Mouse (Mus musculus) small intestine, adult 2 months (tissue): ENCODE data around the gene Rcan1.

Experiments
- CTCF ChIP-seq: fragments of 200-500 bp; IDR thresholded peaks from 2 replicates; pipeline ENCODE4 v1.5.1; 2012; ENCODE audit warnings: low read depth, mild to moderate bottlenecking, control low read depth, inconsistent platforms, low read length, moderate library complexity, mixed read lengths; ENCODE audit not compliant: insufficient replicate concordance, insufficient read length; ENCODE audit errors: extremely low read depth
- POLR2A ChIP-seq: fragments of 200-500 bp; IDR thresholded peaks from 2 replicates; pipeline ENCODE4 v1.6.1; 2012; ENCODE audit warnings: low read depth, mild to moderate bottlenecking, control low read depth, inconsistent platforms, low read length, moderate library complexity

- TF ChIP-seq CTCF: no peak
- TF ChIP-seq POLR2A: no peak
Observed at GRCm38 (mm10) chr16:92439775-92440174, 30.9 kb downstream of the Rcan1 start.
